Mouse (Mus musculus): Measurements from ENCODE around the gene Grm2. TPM values are rescaled to one million over a fixed set of nuclear protein-coding genes. Genes with fewer than 3 reads are reported as not detected.

Gene Grm2
- polyA plus RNA-seq, 1 experiment from 2014 or later: 0.11 TPM

DNA sequence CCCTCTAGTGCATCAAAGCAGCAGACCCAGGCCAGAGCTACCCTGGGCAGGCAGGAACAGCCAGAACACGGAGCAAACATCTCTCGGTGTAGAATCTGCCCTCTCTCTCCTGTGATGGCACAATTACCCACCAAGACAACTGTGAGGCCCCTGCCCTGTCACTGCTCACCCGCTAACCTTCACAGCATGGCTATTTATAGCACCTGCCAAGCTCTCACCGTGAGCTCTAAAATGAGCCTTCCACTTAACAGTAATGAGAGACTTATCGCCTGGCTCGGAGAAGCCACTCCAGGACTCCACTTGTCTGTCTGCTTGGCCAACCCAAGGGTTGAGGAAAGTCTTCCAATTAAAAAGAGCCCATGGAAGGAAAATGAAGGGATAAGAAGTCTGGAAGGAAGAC, 7.3 kb upstream of the Grm2 start:
- Histone ChIP-seq H3K4me1 (ENCODE audit: control insufficient read depth, insufficient read depth, low read length) (no peaks in the 10 kb centered on the region), H3K9me3 (ENCODE audit: control insufficient read depth, low read length) (no peaks in the 10 kb centered on the region), H3K27ac (replicated peaks; ENCODE audit: low read depth, low read length) (no peak overlapping the region), H3K36me3 (ENCODE audit: control insufficient read depth, insufficient read depth, low read length) (no peaks in the 10 kb centered on the region; the same call in 1 of the 2 replicates), H3K4me3 (ENCODE audit: low read depth, low read length) (no peak overlapping the region), H3K9ac (ENCODE audit: low read length) (no peak overlapping the region), H3K4me2 (ENCODE audit: low read depth, severe bottlenecking) (no peak overlapping the region), H3K27me3 (ENCODE audit: control insufficient read depth, insufficient read depth, low read length) (no peaks in the 10 kb centered on the region)
- no peak for DNase-seq (ENCODE audit: low spot score)
- WGBS: 78% methylated on average over 6 of the region's 6 CpGs
- no peak for ATAC-seq (ENCODE audit: insufficient number of reproducible peaks, low FRiP score, low TSS enrichment, low read depth)

DNA sequence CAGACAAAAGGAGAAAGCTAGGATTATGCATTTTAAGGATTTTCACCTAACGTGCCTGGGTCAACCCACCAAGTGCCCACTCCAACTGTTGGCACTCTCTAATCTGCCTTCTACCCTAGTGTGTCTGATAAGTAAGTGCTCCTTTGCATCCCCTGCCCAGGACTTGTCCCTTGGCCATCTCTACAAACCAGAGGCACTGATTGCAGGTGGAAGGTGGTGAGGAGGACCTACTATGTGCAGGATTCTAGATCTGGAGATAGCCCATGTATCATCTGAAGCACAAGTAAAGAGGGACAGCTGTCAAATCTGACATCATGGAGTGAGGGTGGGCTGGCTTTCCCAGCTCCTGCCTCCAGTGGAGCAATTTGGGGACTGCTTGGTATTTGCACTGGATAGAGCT, 4.1 kb upstream of the Grm2 start:
- no peak for ATAC-seq (ENCODE audit: insufficient number of reproducible peaks, low FRiP score, low TSS enrichment, low read depth)
- no peaks in the 10 kb centered on the region for H3K36me3 ChIP-seq (ENCODE audit: control insufficient read depth, insufficient read depth, low read length)
- 96% methylated on average over 1 of the region's 1 CpGs for WGBS
- H3K4me3 ChIP-seq (ENCODE audit: low read depth, low read length): no peak overlapping the region
- DNase-seq (ENCODE audit: low spot score): no peak
- H3K4me1 ChIP-seq (ENCODE audit: control insufficient read depth, insufficient read depth, low read length): no peaks in the 10 kb centered on the region
- H3K9ac ChIP-seq (ENCODE audit: low read length): no peak overlapping the region
- peaks cover 9% of the 10 kb centered on the region for H3K27me3 ChIP-seq (ENCODE audit: control insufficient read depth, insufficient read depth, low read length)
- no peaks in the 10 kb centered on the region for H3K9me3 ChIP-seq (ENCODE audit: control insufficient read depth, low read length)
- H3K4me2 ChIP-seq (ENCODE audit: low read depth, severe bottlenecking): no peak overlapping the region
- H3K27ac ChIP-seq (replicated peaks; ENCODE audit: low read depth, low read length): no peak overlapping the region

DNA sequence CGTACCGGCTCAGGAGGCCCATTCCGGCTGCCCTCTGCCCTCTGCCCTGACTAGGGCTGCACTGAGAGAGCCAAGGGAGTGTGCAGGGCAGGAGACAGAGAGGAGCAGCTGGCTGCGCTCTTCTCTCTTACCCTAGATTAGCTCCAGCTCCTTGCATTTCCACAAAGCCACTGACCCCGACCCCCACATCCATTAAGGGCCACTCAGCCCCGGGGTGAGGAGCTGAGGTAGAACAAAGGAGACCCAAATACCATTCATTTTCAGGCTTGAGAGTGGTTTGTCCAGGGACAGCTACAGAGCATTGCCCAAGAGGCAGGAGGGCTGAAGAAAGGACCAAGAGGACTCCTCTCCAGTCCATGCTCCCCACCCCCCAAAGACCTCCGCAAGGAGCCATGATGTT, 3.6 kb upstream of the Grm2 start:
- WGBS: 84% methylated on average over 7 of the region's 7 CpGs
- no peak overlapping the region for H3K4me2 ChIP-seq (ENCODE audit: low read depth, severe bottlenecking)
- DNase-seq (ENCODE audit: low spot score): no peak
- no peak overlapping the region for H3K27ac ChIP-seq (replicated peaks; ENCODE audit: low read depth, low read length)
- H3K4me1 ChIP-seq (ENCODE audit: control insufficient read depth, insufficient read depth, low read length): no peaks in the 10 kb centered on the region
- H3K27me3 ChIP-seq (ENCODE audit: control insufficient read depth, insufficient read depth, low read length): peaks cover 12% of the 10 kb centered on the region
- H3K36me3 ChIP-seq (ENCODE audit: control insufficient read depth, insufficient read depth, low read length): no peaks in the 10 kb centered on the region
- no peaks in the 10 kb centered on the region for H3K9me3 ChIP-seq (ENCODE audit: control insufficient read depth, low read length)
- no peak overlapping the region for H3K9ac ChIP-seq (ENCODE audit: low read length)
- ATAC-seq (ENCODE audit: insufficient number of reproducible peaks, low FRiP score, low TSS enrichment, low read depth): no peak
- H3K4me3 ChIP-seq (ENCODE audit: low read depth, low read length): no peak overlapping the region

DNA sequence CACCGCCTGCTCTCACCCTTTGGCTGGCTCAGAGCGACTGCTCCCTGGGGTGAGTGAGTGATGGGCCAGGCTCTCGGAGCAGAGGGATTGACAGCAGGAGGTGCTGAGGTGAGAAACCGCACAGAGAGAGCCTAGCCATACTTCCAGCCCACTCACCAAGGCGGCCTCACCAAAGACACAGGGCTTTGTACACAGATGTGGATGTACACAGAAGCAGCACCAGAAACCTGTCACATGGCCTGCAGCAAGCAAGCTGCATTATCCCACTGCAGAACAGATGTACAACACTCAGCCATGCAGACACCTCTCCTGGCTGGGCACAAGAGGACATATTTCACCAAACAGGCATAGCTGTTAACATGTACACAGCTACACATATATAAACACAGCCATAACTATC, 1.7 kb upstream of the Grm2 start:
- Histone ChIP-seq H3K27me3 (ENCODE audit: control insufficient read depth, insufficient read depth, low read length) (peaks cover 18% of the 10 kb centered on the region), H3K4me3 (ENCODE audit: low read depth, low read length) (no peak overlapping the region), H3K27ac (replicated peaks; ENCODE audit: low read depth, low read length) (no peak overlapping the region), H3K36me3 (ENCODE audit: control insufficient read depth, insufficient read depth, low read length) (no peaks in the 10 kb centered on the region), H3K4me1 (ENCODE audit: control insufficient read depth, insufficient read depth, low read length) (no peaks in the 10 kb centered on the region), H3K9me3 (ENCODE audit: control insufficient read depth, low read length) (no peaks in the 10 kb centered on the region), H3K9ac (ENCODE audit: low read length) (no peak overlapping the region), H3K4me2 (ENCODE audit: low read depth, severe bottlenecking) (no peak overlapping the region)
- WGBS: 28% methylated on average over 5 of the region's 5 CpGs
- DNase-seq (ENCODE audit: low spot score) (no peak), ATAC-seq (ENCODE audit: insufficient number of reproducible peaks, low FRiP score, low TSS enrichment, low read depth) (no peak)

DNA sequence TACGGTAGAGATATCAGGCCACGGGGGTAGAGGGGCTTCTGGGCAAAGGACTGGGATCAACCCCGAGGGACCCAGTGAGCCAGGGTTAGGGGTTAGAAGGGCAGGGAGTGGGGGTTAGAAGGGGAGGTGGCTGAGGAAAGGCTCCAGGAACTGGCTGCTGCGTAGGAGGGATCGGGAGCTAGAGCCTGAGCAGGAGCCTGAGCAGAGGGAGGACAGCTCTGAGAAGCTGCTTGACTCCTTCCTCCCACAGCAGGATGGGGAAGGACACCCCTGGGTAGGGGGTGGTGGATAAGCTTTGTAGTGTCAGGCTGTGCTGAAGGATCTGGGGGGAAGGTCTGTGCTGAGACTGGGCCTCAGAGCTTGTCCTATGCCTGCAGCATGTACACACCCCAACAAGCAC, 938 bp upstream of the Grm2 start:
- 49% methylated on average over 5 of the region's 5 CpGs for WGBS
- Histone ChIP-seq H3K4me2 (ENCODE audit: low read depth, severe bottlenecking) (no peak overlapping the region), H3K27me3 (ENCODE audit: control insufficient read depth, insufficient read depth, low read length) (peaks cover 18% of the 10 kb centered on the region)

DNA sequence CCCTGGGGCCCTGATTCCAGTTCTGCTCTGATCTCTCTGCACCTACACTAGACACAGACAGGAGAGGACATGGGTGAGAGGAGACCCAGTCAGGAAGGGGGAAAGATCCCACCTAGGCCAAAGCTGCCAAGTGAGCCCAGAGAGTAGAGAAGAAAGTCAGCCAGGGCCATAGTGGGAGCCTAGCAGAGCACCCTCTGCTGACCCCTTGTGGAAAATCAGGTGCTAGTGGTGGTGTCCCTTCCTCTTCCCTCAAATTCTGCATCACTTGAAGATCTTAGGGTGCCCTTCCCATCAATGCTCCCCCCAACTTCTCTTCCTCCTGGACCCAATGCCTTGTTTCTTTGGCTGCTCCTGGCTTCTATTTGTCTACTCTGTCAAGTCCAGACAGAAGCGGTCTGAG, 3.2 kb downstream of the Grm2 start:
- no peaks in the 10 kb centered on the region for H3K4me1 ChIP-seq (ENCODE audit: control insufficient read depth, insufficient read depth, low read length)
- no peaks in the 10 kb centered on the region for H3K36me3 ChIP-seq (ENCODE audit: control insufficient read depth, insufficient read depth, low read length)
- WGBS: 59% methylated on average over 1 of the region's 1 CpGs
- H3K9ac ChIP-seq (ENCODE audit: low read length): no peak overlapping the region
- H3K27me3 ChIP-seq (ENCODE audit: control insufficient read depth, insufficient read depth, low read length): peaks cover 21% of the 10 kb centered on the region
- H3K9me3 ChIP-seq (ENCODE audit: control insufficient read depth, low read length): no peaks in the 10 kb centered on the region
- no peak for ATAC-seq (ENCODE audit: insufficient number of reproducible peaks, low FRiP score, low TSS enrichment, low read depth)
- no peak for DNase-seq (ENCODE audit: low spot score)
- H3K27ac ChIP-seq (replicated peaks; ENCODE audit: low read depth, low read length): no peak overlapping the region
- no peak overlapping the region for H3K4me3 ChIP-seq (ENCODE audit: low read depth, low read length)
- H3K4me2 ChIP-seq (ENCODE audit: low read depth, severe bottlenecking): no peak overlapping the region

More for the DNA sequence above, 938 bp upstream of the Grm2 start:
- no peak overlapping the region for H3K9ac ChIP-seq (ENCODE audit: low read length)
- no peak for ATAC-seq (ENCODE audit: insufficient number of reproducible peaks, low FRiP score, low TSS enrichment, low read depth)
- H3K27ac ChIP-seq (replicated peaks; ENCODE audit: low read depth, low read length): no peak overlapping the region
- no peaks in the 10 kb centered on the region for H3K36me3 ChIP-seq (ENCODE audit: control insufficient read depth, insufficient read depth, low read length)
- no peak overlapping the region for H3K4me3 ChIP-seq (ENCODE audit: low read depth, low read length)
- no peaks in the 10 kb centered on the region for H3K9me3 ChIP-seq (ENCODE audit: control insufficient read depth, low read length)
- DNase-seq (ENCODE audit: low spot score): no peak
- H3K4me1 ChIP-seq (ENCODE audit: control insufficient read depth, insufficient read depth, low read length): no peaks in the 10 kb centered on the region

DNA sequence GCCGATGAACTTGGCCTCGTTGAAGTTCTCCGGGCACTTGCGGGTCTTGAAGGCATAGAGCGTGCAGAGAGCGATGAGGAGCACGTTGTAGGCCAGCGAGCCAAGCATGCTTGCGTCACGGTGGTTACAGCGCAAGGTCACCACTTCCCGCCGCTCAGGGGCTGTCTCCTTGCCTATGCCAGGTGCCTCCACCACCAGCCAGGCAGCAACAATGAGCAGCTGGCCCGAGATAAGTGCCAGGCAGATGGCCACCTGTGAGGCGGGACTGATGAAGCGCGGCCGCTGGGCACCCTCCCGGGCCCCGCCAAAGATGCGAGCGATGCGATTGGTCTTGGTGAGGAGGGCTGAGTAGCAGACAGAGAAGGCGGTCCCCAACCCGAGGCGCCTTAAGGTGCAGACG, 8.7 kb downstream of the Grm2 start:
- WGBS: 71% methylated on average over 27 of the region's 27 CpGs
- no peak overlapping the region for H3K9ac ChIP-seq (ENCODE audit: low read length)
- no peak overlapping the region for H3K27ac ChIP-seq (replicated peaks; ENCODE audit: low read depth, low read length)
- no peak overlapping the region for H3K4me2 ChIP-seq (ENCODE audit: low read depth, severe bottlenecking)
- DNase-seq (ENCODE audit: low spot score) (no peak), ATAC-seq (ENCODE audit: insufficient number of reproducible peaks, low FRiP score, low TSS enrichment, low read depth) (no peak)
- no peaks in the 10 kb centered on the region for H3K36me3 ChIP-seq (ENCODE audit: control insufficient read depth, insufficient read depth, low read length)
- no peaks in the 10 kb centered on the region for H3K9me3 ChIP-seq (ENCODE audit: control insufficient read depth, low read length)
- H3K4me1 ChIP-seq (ENCODE audit: control insufficient read depth, insufficient read depth, low read length): no peaks in the 10 kb centered on the region
- H3K27me3 ChIP-seq (ENCODE audit: control insufficient read depth, insufficient read depth, low read length): peaks cover 4% of the 10 kb centered on the region; the same call in 1 of the 2 replicates
- no peak overlapping the region for H3K4me3 ChIP-seq (ENCODE audit: low read depth, low read length)

DNA sequence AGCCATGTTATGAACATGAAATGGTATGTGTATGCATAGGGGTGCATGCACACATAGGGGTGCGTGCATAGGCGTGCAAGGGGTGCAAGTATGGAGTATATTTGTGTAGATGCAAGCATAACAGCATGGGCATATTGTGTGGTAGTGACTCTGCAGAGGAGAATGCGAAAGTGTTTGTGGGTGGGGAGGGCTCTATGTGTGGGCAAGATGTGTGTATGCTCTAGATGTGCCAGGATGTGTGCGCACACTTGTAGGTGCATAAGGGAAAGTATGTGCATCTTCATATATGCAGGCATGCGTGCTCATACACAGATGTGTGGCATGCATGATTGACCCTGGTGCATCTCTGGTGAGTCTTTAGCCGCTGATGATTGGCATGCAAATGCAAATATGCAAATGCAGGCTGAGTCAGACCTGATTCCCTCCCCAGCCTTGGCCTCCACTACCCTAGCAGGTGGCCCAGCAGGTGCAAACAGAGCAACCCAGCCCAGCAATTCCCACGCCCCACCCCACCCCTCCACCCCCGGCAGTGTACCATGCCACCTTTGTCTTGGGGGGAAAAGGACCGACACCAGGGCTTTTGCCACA, 10.1 kb downstream of the Grm2 start:
- no peaks in the 10 kb centered on the region for H3K36me3 ChIP-seq (ENCODE audit: control insufficient read depth, insufficient read depth, low read length)
- no peak for ATAC-seq (ENCODE audit: insufficient number of reproducible peaks, low FRiP score, low TSS enrichment, low read depth)
- H3K4me1 ChIP-seq (ENCODE audit: control insufficient read depth, insufficient read depth, low read length): no peaks in the 10 kb centered on the region
- WGBS: 83% methylated on average over 9 of the region's 9 CpGs
- H3K4me2 ChIP-seq (ENCODE audit: low read depth, severe bottlenecking): no peak overlapping the region
- H3K4me3 ChIP-seq (ENCODE audit: low read depth, low read length): no peak overlapping the region
- H3K27ac ChIP-seq (replicated peaks; ENCODE audit: low read depth, low read length): no peak overlapping the region
- DNase-seq (ENCODE audit: low spot score): no peak
- peaks cover 4% of the 10 kb centered on the region; the same call in 1 of the 2 replicates for H3K27me3 ChIP-seq (ENCODE audit: control insufficient read depth, insufficient read depth, low read length)
- no peak overlapping the region for H3K9ac ChIP-seq (ENCODE audit: low read length)
- H3K9me3 ChIP-seq (ENCODE audit: control insufficient read depth, low read length): no peaks in the 10 kb centered on the region

DNA sequence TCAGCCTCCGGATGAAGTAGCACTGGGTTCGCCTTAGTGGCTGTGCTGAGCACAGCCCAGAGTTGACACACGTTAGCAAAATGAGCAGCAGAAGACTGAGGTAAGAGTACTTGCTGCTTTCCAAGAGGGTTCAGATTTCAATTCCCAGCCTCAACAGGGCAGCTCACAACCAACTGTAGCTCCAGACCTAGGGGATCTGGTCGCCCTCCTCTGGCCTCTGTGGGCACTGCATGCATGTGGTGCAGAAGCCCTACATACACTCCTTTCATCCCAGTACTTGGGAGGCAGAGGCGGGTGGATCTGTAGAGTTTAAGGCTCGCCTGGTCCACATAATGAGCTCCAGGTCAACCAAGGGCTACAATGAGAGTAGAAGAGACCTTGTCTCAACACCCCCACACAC, 12.1 kb downstream of the Grm2 start:
- Histone ChIP-seq H3K9me3 (ENCODE audit: control insufficient read depth, low read length) (no peaks in the 10 kb centered on the region), H3K4me3 (ENCODE audit: low read depth, low read length) (no peak overlapping the region), H3K9ac (ENCODE audit: low read length) (no peak overlapping the region), H3K27ac (replicated peaks; ENCODE audit: low read depth, low read length) (no peak overlapping the region), H3K4me2 (ENCODE audit: low read depth, severe bottlenecking) (no peak overlapping the region), H3K4me1 (ENCODE audit: control insufficient read depth, insufficient read depth, low read length) (no peaks in the 10 kb centered on the region), H3K36me3 (ENCODE audit: control insufficient read depth, insufficient read depth, low read length) (no peaks in the 10 kb centered on the region), H3K27me3 (ENCODE audit: control insufficient read depth, insufficient read depth, low read length) (peaks cover 4% of the 10 kb centered on the region; the same call in 1 of the 2 replicates)
- DNase-seq (ENCODE audit: low spot score) (peak; percentile 29), ATAC-seq (ENCODE audit: insufficient number of reproducible peaks, low FRiP score, low TSS enrichment, low read depth) (no peak)
- WGBS: 71% methylated on average over 6 of the region's 6 CpGs
